ENCODE assay signal across 29 mouse cellular contexts in genomic region chr13:29707620-29708019, GRCm38 (mm10).
DNase-seq lines count a peak whose midpoint lies in the region; ATAC-seq and TF ChIP-seq lines count a peak whose summit lies in the region.
"Had no signal": no experiment of that assay in that cellular context is flagged by ENCODE, and none has a peak within 500 bp of the region (broad histone marks: within the 10 kb centered on the region; RNA-seq: fewer than 3 reads in every experiment).

No protein-coding gene starts in this region.

- H3K4me3 ChIP-seq in liver, embryonic 14.5 days (ENCODE audit: insufficient read depth in 1 of 2, low read depth in 2 of 2, low read length in 2 of 2): no peak overlapping the region
- H3K4me3 ChIP-seq in liver, embryonic 12.5 days: no peak overlapping the region
- H3K4me3 ChIP-seq: embryonic facial prominence, embryonic 10.5 days; embryonic facial prominence, embryonic 13.5 days; erythroblast, embryonic 14.5 days; forebrain, embryonic 12.5 days; heart, adult 2 months; heart, embryonic 10.5 days; heart, embryonic 13.5 days had no signal

- TF ChIP-seq EP300 in liver, embryonic 14.5 days (IDR thresholded peaks at IDR 0.05; ENCODE audit: low read depth): 0 out of 2 replicates have a peak, but pooled peaks have one; percentile 10

- H3K9ac ChIP-seq in liver, embryonic 14.5 days (replicated peaks): no peak overlapping the region
- no peak overlapping the region for H3K9ac ChIP-seq in liver, embryonic 12.5 days
- H3K9ac ChIP-seq: embryonic facial prominence, embryonic 13.5 days; forebrain, embryonic 12.5 days; heart, embryonic 13.5 days; hindbrain, embryonic 14.5 days had no signal

- no peak overlapping the region for H3K27ac ChIP-seq in liver, embryonic 14.5 days
- no peak overlapping the region for H3K27ac ChIP-seq in liver, embryonic 12.5 days
- H3K27ac ChIP-seq: embryonic facial prominence, embryonic 10.5 days; embryonic facial prominence, embryonic 13.5 days; forebrain, embryonic 12.5 days; heart, adult 2 months; heart, embryonic 10.5 days; heart, embryonic 13.5 days; hindbrain, embryonic 14.5 days; hindbrain, postnatal 0 days had no signal

- no peak for TF ChIP-seq CTCF in liver, embryonic 14.5 days (IDR thresholded peaks at IDR 0.05; ENCODE audit: low read depth)

- H3K4me1 ChIP-seq in liver, embryonic 14.5 days (replicated peaks; ENCODE audit: control insufficient read depth in 2 of 2, insufficient read depth in 2 of 2, low read length in 1 of 2): peaks cover 0 to 3% of the 10 kb centered on the region in 2 experiments; a peak in 2 of 4 replicates
- peaks cover 9% of the 10 kb centered on the region for H3K4me1 ChIP-seq in liver, embryonic 12.5 days
- H3K4me1 ChIP-seq: forebrain, embryonic 12.5 days had no signal

- H3K9me3 ChIP-seq in liver, embryonic 14.5 days (ENCODE audit: control insufficient read depth, low read length): no peaks in the 10 kb centered on the region
- H3K9me3 ChIP-seq in liver, embryonic 12.5 days (replicated peaks): no peaks in the 10 kb centered on the region
- H3K9me3 ChIP-seq: embryonic facial prominence, embryonic 10.5 days; embryonic facial prominence, embryonic 13.5 days; forebrain, embryonic 12.5 days; heart, embryonic 10.5 days; heart, embryonic 13.5 days had no signal

- no peak overlapping the region for H3K4me2 ChIP-seq in liver, embryonic 14.5 days (ENCODE audit: low read depth)
- no peak overlapping the region for H3K4me2 ChIP-seq in liver, embryonic 12.5 days
- H3K4me2 ChIP-seq: embryonic facial prominence, embryonic 13.5 days; forebrain, embryonic 12.5 days; heart, embryonic 13.5 days; hindbrain, embryonic 14.5 days had no signal

- no peaks in the 10 kb centered on the region for H3K36me3 ChIP-seq in liver, embryonic 14.5 days (replicated peaks; ENCODE audit: control insufficient read depth, insufficient read depth, low read depth)
- H3K36me3 ChIP-seq in liver, embryonic 12.5 days: no peaks in the 10 kb centered on the region
- H3K36me3 ChIP-seq: embryonic facial prominence, embryonic 13.5 days; forebrain, embryonic 12.5 days; heart, embryonic 10.5 days had no signal

- 24% methylated on average over 3 of the region's 3 CpGs for WGBS in liver, embryonic 14.5 days (ENCODE audit: insufficient replicate concordance)
- WGBS in liver, embryonic 12.5 days (ENCODE audit: insufficient replicate concordance): 36% methylated on average over 3 of the region's 3 CpGs

- no peaks in the 10 kb centered on the region for H3K27me3 ChIP-seq in liver, embryonic 14.5 days (ENCODE audit: control insufficient read depth, insufficient read depth, low read length)
- no peaks in the 10 kb centered on the region for H3K27me3 ChIP-seq in liver, embryonic 12.5 days (replicated peaks)
- H3K27me3 ChIP-seq: embryonic facial prominence, embryonic 13.5 days; forebrain, embryonic 12.5 days; heart, embryonic 13.5 days; Patski had no signal

- ATAC-seq in liver, embryonic 14.5 days (ENCODE audit: insufficient read depth): no peak
- ATAC-seq in liver, embryonic 12.5 days: no peak
- ATAC-seq in megakaryocyte-erythroid progenitor cell, adult 5-6 weeks (replicated peaks; ENCODE audit: low FRiP score, low TSS enrichment, poor library complexity, severe bottlenecking): peak; percentile 84
- ATAC-seq: CD4-positive, CD25-positive, alpha-beta regulatory T cell, adult 4 months; forebrain, embryonic 16.5 days; hindbrain, postnatal 0 days; Patski had no signal

- DNase-seq in liver, embryonic 14.5 days (ENCODE audit: low read depth in 3 of 3, low spot score in 3 of 3): peak in 1 of 3 experiments; percentile 12
- DNase-seq in c-Kit-positive CD71-positive TER-119-negative erythroid progenitor cells, embryonic 14.5 days (ENCODE audit: low read depth): peak; percentile 11
- DNase-seq in spleen, postnatal 14 days (ENCODE audit: low spot score in 2 of 2): no peak
- no peak for DNase-seq in lung, postnatal 10 days
- DNase-seq: adrenal gland, postnatal 10 days; adrenal gland, postnatal 36 days; cerebellum, adult 11-12 months; cerebellum, adult 8-10 months; cerebellum, postnatal 10 days; cerebellum, postnatal 36 days; embryo, embryonic 11 days; gastrocnemius, postnatal 10 days; gastrocnemius, postnatal 36 days; heart, adult 2 months; heart, postnatal 14 days; heart, postnatal 4 days had no signal
